Mouse (Mus musculus) testis, adult 2 months (tissue): Measurements from ENCODE around the gene Tmem231. TPM values are rescaled to one million over a fixed set of nuclear protein-coding genes. Genes with fewer than 3 reads are reported as not detected.
A peak's percentile ranks its signal among the peaks of the same experiment; 100 is the strongest.

ENCODE experiments used
- H3K27ac ChIP-seq: fragments of 200-500 bp; 2 replicates; pipeline ENCODE4 v1.5.1; 2012; ENCODE audit warnings: low read depth, low read length; ENCODE audit not compliant: control insufficient read depth, insufficient read depth
- H3K27me3 ChIP-seq: fragments of 200-500 bp; 2 replicates; pipeline ENCODE4 v1.6.1; 2012; ENCODE audit warnings: mild to moderate bottlenecking, low read length, moderate library complexity; ENCODE audit not compliant: control insufficient read depth, insufficient read depth
- H3K36me3 ChIP-seq: fragments of 200-500 bp; 2 replicates; pipeline ENCODE4 v1.6.1; 2012; ENCODE audit warnings: mild to moderate bottlenecking, low read length; ENCODE audit not compliant: control insufficient read depth, insufficient read depth
- H3K4me1 ChIP-seq: fragments of 200-500 bp; 2 replicates; pipeline ENCODE4 v1.6.1; 2012; ENCODE audit warnings: low read length; ENCODE audit not compliant: control insufficient read depth, insufficient read depth
- H3K4me3 ChIP-seq: fragments of 200-500 bp; 2 replicates; pipeline ENCODE4 v1.5.1; 2012; ENCODE audit warnings: low read depth, mild to moderate bottlenecking, low read length, moderate library complexity, mixed read lengths; ENCODE audit not compliant: control insufficient read depth
- CTCF ChIP-seq: fragments of 200-500 bp; IDR thresholded peaks from 2 replicates; pipeline ENCODE4 v1.5.1; 2012; ENCODE audit warnings: low read depth, mild to moderate bottlenecking, inconsistent platforms, low read length, moderate library complexity; ENCODE audit not compliant: control insufficient read depth, insufficient read depth, insufficient replicate concordance
- POLR2A ChIP-seq: fragments of 200-500 bp; IDR thresholded peaks from 2 replicates; pipeline ENCODE4 v1.6.1; 2012; ENCODE audit warnings: low read depth, mild to moderate bottlenecking, inconsistent platforms, low read length, moderate library complexity; ENCODE audit not compliant: control insufficient read depth
- polyA plus RNA-seq: library from polyadenylated mRNA; depleted of rRNA; stranded (reverse); fragments of >200 nt; gene quantifications from 2 replicates; pipeline ENCODE4 v1.2.3, GENCODE M21; 2012

Tmem231 gene
- polyA plus RNA-seq, 1 experiment = 18.6 TPM

GRCm38 (mm10) chr8:111967246-111967870 lies 33.7 kb upstream of the Tmem231 start:
- Histone ChIP-seq H3K27me3 (no peaks in the 10 kb centered on the region), H3K4me3 (no peak overlapping the region), H3K36me3 (peaks cover 1% of the 10 kb centered on the region; the same call in 1 of the 2 replicates), H3K4me1 (no peaks in the 10 kb centered on the region), H3K27ac (no peak overlapping the region)
- TF ChIP-seq CTCF (no peak), POLR2A (no peak)

- no peaks in the 10 kb centered on the region for H3K4me1 ChIP-seq
- no peaks in the 10 kb centered on the region for H3K27me3 ChIP-seq
- TF ChIP-seq CTCF = no peak
- no peak for TF ChIP-seq POLR2A
- peaks cover 1% of the 10 kb centered on the region; the same call in 1 of the 2 replicates for H3K36me3 ChIP-seq
- peak overlapping the region; percentile 49; the same call in 1 of the 2 replicates for H3K27ac ChIP-seq
- no peak overlapping the region for H3K4me3 ChIP-seq
Observed at GRCm38 (mm10) chr8:111964849-111965561, 31.3 kb upstream of the Tmem231 start.

GRCm38 (mm10) chr8:111964351-111964750 lies 30.7 kb upstream of the Tmem231 start:
- no peaks in the 10 kb centered on the region for H3K27me3 ChIP-seq
- no peaks in the 10 kb centered on the region for H3K4me1 ChIP-seq
- H3K27ac ChIP-seq = no peak overlapping the region
- H3K36me3 ChIP-seq = no peaks in the 10 kb centered on the region
- TF ChIP-seq POLR2A = no peak
- no peak for TF ChIP-seq CTCF
- no peak overlapping the region for H3K4me3 ChIP-seq

- Histone ChIP-seq H3K4me3 (no peak overlapping the region), H3K36me3 (no peaks in the 10 kb centered on the region), H3K27me3 (no peaks in the 10 kb centered on the region), H3K4me1 (no peaks in the 10 kb centered on the region), H3K27ac (no peak overlapping the region)
- TF ChIP-seq CTCF (no peak), POLR2A (no peak)
Observed at GRCm38 (mm10) chr8:111963546-111963945, 29.9 kb upstream of the Tmem231 start.

- no peak overlapping the region for H3K27ac ChIP-seq
Observed at GRCm38 (mm10) chr8:111963091-111963490, 29.4 kb upstream of the Tmem231 start.

GRCm38 (mm10) chr8:111962589-111962988 lies 28.9 kb upstream of the Tmem231 start:
- Histone ChIP-seq H3K27me3 (no peaks in the 10 kb centered on the region), H3K4me3 (peak overlapping the region; percentile 42; the same call in 1 of the 2 replicates), H3K27ac (no peak overlapping the region), H3K36me3 (no peaks in the 10 kb centered on the region), H3K4me1 (no peaks in the 10 kb centered on the region)
- no peak for TF ChIP-seq CTCF

More at GRCm38 (mm10) chr8:111963091-111963490, 29.4 kb upstream of the Tmem231 start:
- Histone ChIP-seq H3K27me3 (no peaks in the 10 kb centered on the region), H3K4me3 (peak overlapping the region; percentile 42), H3K36me3 (no peaks in the 10 kb centered on the region), H3K4me1 (no peaks in the 10 kb centered on the region)
- no peak for TF ChIP-seq CTCF

- Histone ChIP-seq H3K36me3 (peaks cover 2% of the 10 kb centered on the region; the same call in 1 of the 2 replicates), H3K27ac (no peak overlapping the region), H3K27me3 (no peaks in the 10 kb centered on the region), H3K4me3 (no peak overlapping the region), H3K4me1 (no peaks in the 10 kb centered on the region)
- TF ChIP-seq POLR2A (no peak), CTCF (no peak)
Observed at GRCm38 (mm10) chr8:111961330-111961729, 27.6 kb upstream of the Tmem231 start.
